8 mouse cellular contexts compared by ENCODE assay signal in genomic region chr15:89425711-89426121, GRCm38 (mm10). TPM values are rescaled to one million over a fixed set of nuclear protein-coding genes. Genes with fewer than 3 reads are reported as not detected.
DNase-seq lines count a peak whose midpoint lies in the region; ATAC-seq and TF ChIP-seq lines count a peak whose summit lies in the region.
"Had no signal": no experiment of that assay in that cellular context is flagged by ENCODE, and none has a peak within 500 bp of the region (broad histone marks: within the 10 kb centered on the region; RNA-seq: fewer than 3 reads in every experiment).

Gene Cpt1b, minus strand, starts transcription at chr15:89425863.

- H3K36me3 ChIP-seq in embryonic facial prominence, embryonic 10.5 days (replicated peaks): peaks cover 42% of the 10 kb centered on the region
- peaks cover 27% of the 10 kb centered on the region for H3K36me3 ChIP-seq in heart, postnatal 0 days (replicated peaks; ENCODE audit: control insufficient read depth, insufficient read depth, low read length)
- peaks cover 23% of the 10 kb centered on the region for H3K36me3 ChIP-seq in limb, embryonic 15.5 days

- peak; percentile 81 for ATAC-seq in heart, postnatal 0 days (ENCODE audit: insufficient read depth, low read depth)
- ATAC-seq in limb, embryonic 15.5 days (ENCODE audit: insufficient number of reproducible peaks, low FRiP score, low TSS enrichment, low read depth): no peak

- TF ChIP-seq EP300 in heart, postnatal 0 days (IDR thresholded peaks at IDR 0.05; ENCODE audit: low read depth): peak; percentile 98

- no peak within 1 kb of the TSS; the same call in 1 of the 2 replicates for H3K27ac ChIP-seq in embryonic facial prominence, embryonic 10.5 days (replicated peaks)
- H3K27ac ChIP-seq in heart, postnatal 0 days (ENCODE audit: low read depth): peak within 1 kb of the TSS; percentile 100
- H3K27ac ChIP-seq in limb, embryonic 15.5 days: no peak within 1 kb of the TSS

- WGBS in embryonic facial prominence, embryonic 10.5 days: 23% methylated on average over 6 of the region's 6 CpGs
- 16% methylated on average over 6 of the region's 6 CpGs for WGBS in heart, postnatal 0 days
- 31% methylated on average over 6 of the region's 6 CpGs for WGBS in limb, embryonic 15.5 days

- H3K9ac ChIP-seq in heart, postnatal 0 days (replicated peaks; ENCODE audit: low read depth, low read length): peak within 1 kb of the TSS; percentile 93
- H3K9ac ChIP-seq in limb, embryonic 15.5 days: no peak within 1 kb of the TSS

- TF ChIP-seq CTCF in heart, postnatal 0 days (IDR thresholded peaks at IDR 0.05; ENCODE audit: low read depth): no peak

- DNase-seq in adrenal gland, adult 8-10 months: no peak
- no peak for DNase-seq in embryonic facial prominence, embryonic 10.5 days (ENCODE audit: low spot score)
- peak; percentile 92 for DNase-seq in heart, postnatal 0 days (ENCODE audit: low spot score)
- no peak for DNase-seq in layer of hippocampus, postnatal 14 days (ENCODE audit: low spot score in 2 of 2)
- DNase-seq in urinary bladder, postnatal 4 days (ENCODE audit: low spot score in 2 of 2): no peak
- DNase-seq in cerebellum, postnatal 14 days: no peak
- DNase-seq: thymus, postnatal 4 days had no signal

- peak within 1 kb of the TSS; percentile 60 for H3K4me2 ChIP-seq in heart, postnatal 0 days (ENCODE audit: low read depth, low read length)
- 0 out of 2 replicates have a peak within 1 kb of the TSS, but pooled peaks have one; percentile 1 for H3K4me2 ChIP-seq in limb, embryonic 15.5 days

- no peaks in the 10 kb centered on the region for H3K9me3 ChIP-seq in embryonic facial prominence, embryonic 10.5 days
- H3K9me3 ChIP-seq in heart, postnatal 0 days (replicated peaks; ENCODE audit: control insufficient read depth, low read length): no peaks in the 10 kb centered on the region
- no peaks in the 10 kb centered on the region for H3K9me3 ChIP-seq in limb, embryonic 15.5 days

- peak within 1 kb of the TSS; percentile 38 for H3K4me3 ChIP-seq in embryonic facial prominence, embryonic 10.5 days
- H3K4me3 ChIP-seq in heart, postnatal 0 days (ENCODE audit: low read depth, low read length): peak within 1 kb of the TSS; percentile 66
- no peak within 1 kb of the TSS for H3K4me3 ChIP-seq in limb, embryonic 15.5 days

- H3K4me1 ChIP-seq in embryonic facial prominence, embryonic 10.5 days: peaks cover 35% of the 10 kb centered on the region
- peaks cover 33% of the 10 kb centered on the region for H3K4me1 ChIP-seq in heart, postnatal 0 days (ENCODE audit: control insufficient read depth, insufficient read depth)
- H3K4me1 ChIP-seq in limb, embryonic 15.5 days: peaks cover 14% of the 10 kb centered on the region

- H3K27me3 ChIP-seq in embryonic facial prominence, embryonic 10.5 days (replicated peaks; ENCODE audit: low read depth, poor library complexity, severe bottlenecking): no peaks in the 10 kb centered on the region
- no peaks in the 10 kb centered on the region for H3K27me3 ChIP-seq in heart, postnatal 0 days (ENCODE audit: control insufficient read depth, insufficient read depth, low read length)
- H3K27me3 ChIP-seq in limb, embryonic 15.5 days: no peaks in the 10 kb centered on the region

RNA-seq across cellular contexts. Expression of gene Cpt1b, which starts in this region (rescaled TPM):
- 10 to 100 TPM in 3 of 4 experiments, 1 to 10 TPM in 1; 6.3 to 68.6 (median 53.1) TPM for total RNA-seq in adrenal gland, adult 8-10 months (2022)
- 0.66 and 1.1 TPM in 2 replicates for polyA plus RNA-seq in embryonic facial prominence, embryonic 10.5 days (2016; fragmentation: Nextera tagmentation; extraction: Ambion mirVana)
- 600 and 674 TPM in 2 replicates for total RNA-seq in heart, postnatal 0 days (2014; rRNA removed; ENCODE audit: low replicate concordance)
- polyA plus RNA-seq in heart, postnatal 0 days (2015; fragmentation: Nextera tagmentation; extraction: Ambion mirVana): 400 and 412 TPM in 2 replicates
- 0.91 and 6.1 TPM in 2 replicates for polyA plus RNA-seq in limb, embryonic 15.5 days (2015; fragmentation: Nextera tagmentation; extraction: Ambion mirVana)
- 1 to 10 TPM; 2.1 to 3.1 TPM for total RNA-seq in layer of hippocampus, postnatal 14 days (2021)

Comparison
In these comparisons a context has a peak if more than half of its experiments do, and no peak if none do; other contexts are left out.
1. RNA of gene Cpt1b (polyA plus RNA-seq): 400 to 412 TPM in heart, postnatal 0 days; 0.91 to 6.1 TPM in limb, embryonic 15.5 days and 0.66 to 1.1 TPM in embryonic facial prominence, embryonic 10.5 days; every median in the first group is over 10 times any median in the second.